In the genomic region with DNA sequence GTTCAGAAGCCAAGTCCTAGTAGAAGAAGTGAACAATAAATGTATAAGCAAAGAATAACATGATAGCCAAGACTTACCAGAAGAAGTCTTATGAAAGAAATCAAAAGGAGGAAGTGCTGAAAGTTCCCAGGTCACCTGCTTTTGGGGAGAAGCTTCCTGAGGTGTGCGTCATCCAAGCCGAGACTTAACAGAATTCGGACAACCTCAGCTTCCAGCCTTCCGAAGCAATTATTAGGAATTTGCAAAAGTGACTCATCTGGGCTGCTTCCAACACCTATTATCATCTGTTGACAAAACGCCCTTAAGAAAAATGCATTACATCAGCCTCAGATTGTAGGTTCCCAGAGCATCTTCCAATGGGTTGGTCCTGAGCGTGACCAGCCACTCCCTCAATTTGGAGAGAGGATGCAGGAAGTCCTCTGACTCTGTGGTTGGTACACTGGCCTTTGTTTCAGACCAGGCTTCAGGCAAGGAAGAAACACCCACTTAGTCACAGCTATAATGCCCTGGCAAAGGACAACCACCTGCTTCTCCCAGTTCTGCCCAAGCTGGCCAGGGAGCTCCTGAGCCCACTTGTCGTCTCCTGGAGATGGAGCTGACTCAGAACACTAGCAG, we compare ENCODE assay signal across 8 mouse cellular contexts. TPM values are rescaled to one million over a fixed set of nuclear protein-coding genes. Genes with fewer than 3 reads are reported as not detected.
A peak's percentile ranks its signal among the peaks of the same experiment; 100 is the strongest.
DNase-seq lines count a peak whose midpoint lies in the region; ATAC-seq lines count a peak whose summit lies in the region.

No protein-coding gene starts in this region.

- peak overlapping the region; percentile 27; the same call in 1 of the 2 replicates for H3K4me2 ChIP-seq in heart, embryonic 11.5 days

- no peak overlapping the region for H3K4me3 ChIP-seq in heart, embryonic 11.5 days (ENCODE audit: low read depth, low read length)

- WGBS in heart, embryonic 11.5 days (ENCODE audit: insufficient replicate concordance) = 49% methylated on average over 7 of the region's 7 CpGs

- peaks cover 13% of the 10 kb centered on the region for H3K4me1 ChIP-seq in heart, embryonic 11.5 days (ENCODE audit: control insufficient read depth, insufficient read depth, low read length)

- H3K36me3 ChIP-seq in heart, embryonic 11.5 days (ENCODE audit: control insufficient read depth, insufficient read depth, low read length) = no peaks in the 10 kb centered on the region

- peak; percentile 47 for DNase-seq in urinary bladder, postnatal 14 days (ENCODE audit: low spot score)
- no peak for DNase-seq in urinary bladder, adult 2 months (ENCODE audit: low spot score)
- peak; percentile 62 to 68 for DNase-seq in lung, adult 18-20 months
- DNase-seq in retina, postnatal 1 day = no peak
- no peak for DNase-seq in layer of hippocampus, postnatal 10 days (ENCODE audit: low spot score in 2 of 2)
- no peak for DNase-seq in spleen, postnatal 36 days (ENCODE audit: low spot score in 2 of 2)
- DNase-seq in frontal cortex, postnatal 10 days (ENCODE audit: low spot score in 2 of 2) = no peak

- H3K9ac ChIP-seq in heart, embryonic 11.5 days (ENCODE audit: low read depth, low read length) = no peak overlapping the region

- no peaks in the 10 kb centered on the region for H3K9me3 ChIP-seq in heart, embryonic 11.5 days (replicated peaks; ENCODE audit: control insufficient read depth, low read length)

- H3K27me3 ChIP-seq in heart, embryonic 11.5 days (ENCODE audit: control insufficient read depth, insufficient read depth, low read length) = no peaks in the 10 kb centered on the region

- peak overlapping the region; percentile 87 for H3K27ac ChIP-seq in heart, embryonic 11.5 days (ENCODE audit: low read depth, low read length)

- no peak for ATAC-seq in heart, embryonic 11.5 days (replicated peaks; ENCODE audit: insufficient number of reproducible peaks, low FRiP score, low TSS enrichment)

RNA-seq across cellular contexts. Expression of a gene that starts 15.8 kb away (rescaled TPM):
- polyA plus RNA-seq in urinary bladder, adult 2 months (2012; rRNA removed) = 72.3 and 91.1 TPM in 2 replicates
- 90.8 and 91.1 TPM in 2 replicates for polyA plus RNA-seq in heart, embryonic 11.5 days (2014; fragmentation: Nextera tagmentation; extraction: Ambion mirVana)
- 10 to 100 TPM; 64.3 to 65.2 TPM for total RNA-seq in layer of hippocampus, postnatal 10 days (2021)

RNA-seq across cellular contexts. Expression of a gene that starts 23.8 kb away (rescaled TPM):
- 38.4 and 57.2 TPM in 2 replicates for polyA plus RNA-seq in urinary bladder, adult 2 months (2012; rRNA removed)
- polyA plus RNA-seq in heart, embryonic 11.5 days (2014; fragmentation: Nextera tagmentation; extraction: Ambion mirVana) = not detected in 2 replicates
- total RNA-seq in layer of hippocampus, postnatal 10 days (2021) = 10 to 100 TPM; 29.0 to 35.8 TPM

Comparison
In these comparisons a context has a peak if more than half of its experiments do, and no peak if none do; other contexts are left out.
1. DNase-seq: peak in urinary bladder, postnatal 14 days (single experiment) and lung, adult 18-20 months (2 of 2); none in urinary bladder, adult 2 months (single experiment), retina, postnatal 1 day (single experiment), layer of hippocampus, postnatal 10 days (0 of 2), spleen, postnatal 36 days (0 of 2) and frontal cortex, postnatal 10 days (0 of 2).
2. RNA of a gene that starts 23.8 kb away (polyA plus RNA-seq): 38.4 to 57.2 TPM in urinary bladder, adult 2 months; not detected in heart, embryonic 11.5 days; every median in the first group is over 10 times any median in the second.